26 mouse cellular contexts compared by ENCODE assay signal in the genomic region with DNA sequence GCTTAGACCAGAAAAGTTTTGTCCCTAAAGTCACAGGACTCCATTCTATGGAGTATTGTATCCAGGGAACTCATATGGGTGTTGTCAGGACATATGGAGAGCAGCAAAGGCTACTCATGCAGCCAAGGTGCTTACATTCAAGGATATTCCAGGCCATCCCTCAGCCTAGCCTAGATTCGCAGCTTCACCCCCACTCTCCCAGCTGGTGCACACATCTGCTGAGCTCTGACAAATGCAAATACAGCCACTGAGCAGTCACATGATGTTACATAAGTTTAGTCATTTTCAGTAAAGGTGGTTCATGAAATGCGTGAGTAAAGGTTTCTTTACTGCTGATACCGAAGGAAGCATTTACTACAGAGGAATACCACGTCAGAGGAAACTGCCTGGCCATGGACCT. TPM values are rescaled to one million over a fixed set of nuclear protein-coding genes. Genes with fewer than 3 reads are reported as not detected.
DNase-seq lines count a peak whose midpoint lies in the region; ATAC-seq and TF ChIP-seq lines count a peak whose summit lies in the region.
"Had no signal": no experiment of that assay in that cellular context is flagged by ENCODE, and none has a peak within 500 bp of the region (broad histone marks: within the 10 kb centered on the region; RNA-seq: fewer than 3 reads in every experiment).

No protein-coding gene starts in this region.

- in situ Hi-C loops in CH12.LX (cut with MboI; ENCODE audit: low pct_ligation_motif_present, low pct_unique_long_range_greater_than_20kb, low sequenced_read_pairs) = no loop called here

- H3K27me3 ChIP-seq in CH12.LX (replicated peaks) = no peaks in the 10 kb centered on the region
- 0 out of 2 replicates have a peak, but pooled peaks cover 6% of the 10 kb centered on the region for H3K27me3 ChIP-seq in forebrain, embryonic 13.5 days
- H3K27me3 ChIP-seq: embryonic facial prominence, embryonic 15.5 days had no signal

- no peak overlapping the region for H3K4me2 ChIP-seq in CH12.LX (ENCODE audit: insufficient read depth, low read depth, poor library complexity, severe bottlenecking)
- no peak overlapping the region for H3K4me2 ChIP-seq in forebrain, embryonic 13.5 days
- H3K4me2 ChIP-seq: embryonic facial prominence, embryonic 15.5 days; forebrain, embryonic 12.5 days; heart, embryonic 13.5 days; hindbrain, embryonic 14.5 days; limb, embryonic 15.5 days had no signal

- no peak for TF ChIP-seq POLR2A in CH12.LX (IDR thresholded peaks at IDR 0.05; ENCODE audit: low read depth, low read length)

- no peak overlapping the region for H3K27ac ChIP-seq in CH12.LX (ENCODE audit: insufficient read depth, low read depth)
- no peak overlapping the region for H3K27ac ChIP-seq in forebrain, embryonic 13.5 days
- H3K27ac ChIP-seq: embryonic facial prominence, embryonic 10.5 days; embryonic facial prominence, embryonic 15.5 days; forebrain, embryonic 12.5 days; heart, embryonic 13.5 days; hindbrain, embryonic 14.5 days; limb, embryonic 10.5 days; limb, embryonic 15.5 days; liver, embryonic 14.5 days had no signal

- no peaks in the 10 kb centered on the region for H3K36me3 ChIP-seq in CH12.LX (replicated peaks in 1 of 2; ENCODE audit: control insufficient read depth in 1 of 2, insufficient read depth in 1 of 2, low read length in 1 of 2)
- no peaks in the 10 kb centered on the region for H3K36me3 ChIP-seq in forebrain, embryonic 13.5 days (ENCODE audit: poor library complexity, severe bottlenecking)
- H3K36me3 ChIP-seq: embryonic facial prominence, embryonic 10.5 days; embryonic facial prominence, embryonic 15.5 days; forebrain, embryonic 12.5 days; heart, embryonic 13.5 days; limb, embryonic 10.5 days; limb, embryonic 15.5 days had no signal

- 87% methylated on average over 4 of the region's 4 CpGs for WGBS in forebrain, embryonic 13.5 days

- no peaks in the 10 kb centered on the region for H3K9me3 ChIP-seq in CH12.LX (replicated peaks; ENCODE audit: low read length)
- H3K9me3 ChIP-seq in forebrain, embryonic 13.5 days (replicated peaks) = no peaks in the 10 kb centered on the region
- H3K9me3 ChIP-seq: embryonic facial prominence, embryonic 10.5 days; embryonic facial prominence, embryonic 15.5 days; forebrain, embryonic 12.5 days; heart, embryonic 13.5 days; limb, embryonic 10.5 days; limb, embryonic 15.5 days had no signal

- no peak overlapping the region for H3K9ac ChIP-seq in CH12.LX (ENCODE audit: insufficient read depth, low read depth)
- H3K9ac ChIP-seq in forebrain, embryonic 13.5 days = no peak overlapping the region
- H3K9ac ChIP-seq: embryonic facial prominence, embryonic 15.5 days; forebrain, embryonic 12.5 days; heart, embryonic 13.5 days; hindbrain, embryonic 14.5 days; limb, embryonic 15.5 days; liver, embryonic 14.5 days had no signal

- dilution Hi-C loops in CH12.LX (cut with MboI; ENCODE audit: extremely low pct_ligation_motif_present, extremely low pct_unique_long_range_greater_than_20kb, low sequenced_read_pairs) = no loop called here

- TF ChIP-seq EP300 in CH12.LX (IDR thresholded peaks at IDR 0.05; ENCODE audit: low read length) = no peak

- TF ChIP-seq CTCF in CH12.LX (conservative IDR thresholded peaks at IDR 0.05 in 1 of 2, IDR thresholded peaks at IDR 0.05 in 1 of 2; ENCODE audit: low read depth in 2 of 2, low read length in 2 of 2) = no peak

- peak; percentile 29 for DNase-seq in layer of hippocampus, adult 9-11 months
- no peak for DNase-seq in layer of hippocampus, postnatal 10 days (ENCODE audit: low spot score in 2 of 2)
- no peak for DNase-seq in CH12.LX (ENCODE audit: extremely low read depth)
- DNase-seq in brain, adult 2 months (ENCODE audit: low read depth, low spot score) = peak; percentile 81
- DNase-seq in right cerebral cortex, postnatal 36 days (ENCODE audit: low spot score in 2 of 2) = peak; percentile 34 to 55
- DNase-seq: adrenal gland, adult 2 months; B cell, adult 2 months; cerebellum, adult 8-10 months; cerebellum, postnatal 25 days; gastrocnemius, postnatal 10 days; heart, postnatal 10 days; kidney, postnatal 4 days; lung, adult 2 months; lung, postnatal 10 days; midbrain, embryonic 14.5 days had no signal

- no peak for TF ChIP-seq RAD21 in CH12.LX (IDR thresholded peaks at IDR 0.05; ENCODE audit: low read depth, low read length)

- H3K4me1 ChIP-seq in CH12.LX (ENCODE audit: control insufficient read depth in 1 of 2, insufficient read depth in 2 of 2) = peaks cover 0 to 5% of the 10 kb centered on the region in 2 experiments; a peak in 1 of 4 replicates
- no peaks in the 10 kb centered on the region for H3K4me1 ChIP-seq in forebrain, embryonic 13.5 days
- H3K4me1 ChIP-seq: embryonic facial prominence, embryonic 10.5 days; embryonic facial prominence, embryonic 15.5 days; forebrain, embryonic 12.5 days; heart, embryonic 13.5 days; limb, embryonic 10.5 days; limb, embryonic 15.5 days had no signal

- H3K79me2 ChIP-seq in CH12.LX (replicated peaks; ENCODE audit: control insufficient read depth, extremely low read depth, insufficient read depth, poor library complexity, severe bottlenecking) = no peaks in the 10 kb centered on the region

- no peak overlapping the region for H3K4me3 ChIP-seq in CH12.LX (replicated peaks in 1 of 3; ENCODE audit: low read depth in 2 of 3, low read length in 2 of 3, poor library complexity in 1 of 3)
- H3K4me3 ChIP-seq in forebrain, embryonic 13.5 days = no peak overlapping the region
- H3K4me3 ChIP-seq: embryonic facial prominence, embryonic 10.5 days; embryonic facial prominence, embryonic 15.5 days; forebrain, embryonic 12.5 days; heart, embryonic 13.5 days; limb, embryonic 10.5 days; limb, embryonic 15.5 days had no signal

- no peak for ATAC-seq in forebrain, embryonic 13.5 days
- ATAC-seq: activated CD4-positive, CD25-positive, alpha-beta regulatory T cell, adult 4 months; intestine, postnatal 0 days had no signal

TF ChIP-seq in CH12.LX, 34 proteins besides CTCF, POLR2A, EP300 and RAD21:
- TF ChIP-seq CHD1 (IDR thresholded peaks at IDR 0.05; ENCODE audit: low read depth, low read length) = no peak
- TF ChIP-seq BHLHE40 (IDR thresholded peaks at IDR 0.05; ENCODE audit: low read depth, low read length) = peak; percentile 73
- 0 out of 2 replicates have a peak, but pooled peaks have one; percentile 34 for TF ChIP-seq ETS1 (conservative IDR thresholded peaks at IDR 0.05; ENCODE audit: low read depth, low read length)
- TF ChIP-seq MAFK (IDR thresholded peaks at IDR 0.05; ENCODE audit: insufficient replicate concordance, low read length) = no peak
- TF ChIP-seq SMC3 (IDR thresholded peaks at IDR 0.05; ENCODE audit: low read depth, low read length) = no peak
- no peak for TF ChIP-seq ZC3H11A (IDR thresholded peaks at IDR 0.05; ENCODE audit: low read depth, low read length)

RNA-seq across cellular contexts. Expression of gene Prps1, which starts 37.9 kb away (rescaled TPM):
- 10 to 100 TPM; 57.5 to 70.6 TPM for total RNA-seq in layer of hippocampus, postnatal 10 days (2021)
- total RNA-seq in CH12.LX (2012; rRNA removed) (52.9 and 67.6 TPM in 2 replicates), CH12.LX (2014; rRNA removed) (163 and 168 TPM in 2 replicates)
- polyA plus RNA-seq in CH12.LX (2012; ENCODE audit: insufficient read length, low read depth) = 127 and 128 TPM in 2 replicates
- polyA plus RNA-seq in forebrain, embryonic 13.5 days (2015; fragmentation: Nextera tagmentation; extraction: Ambion mirVana) = 66.1 and 71.9 TPM in 2 replicates

Comparison
In these comparisons a context has a peak if more than half of its experiments do, and no peak if none do; other contexts are left out.
1. DNase-seq: peak in layer of hippocampus, adult 9-11 months (single experiment), brain, adult 2 months (single experiment) and right cerebral cortex, postnatal 36 days (2 of 2); none in layer of hippocampus, postnatal 10 days (0 of 2) and CH12.LX (single experiment).